Mouse (Mus musculus) liver, postnatal 0 days (tissue): Measurements from ENCODE around the gene Ntm.

Experiments used
- CTCF ChIP-seq: sonication (generic); IDR thresholded peaks from 2 replicates; pipeline ENCODE4 v1.5.1; 2016; ENCODE audit warnings: antibody characterized with exemption, low read depth
- EP300 ChIP-seq: IDR thresholded peaks from 2 replicates; pipeline ENCODE4 v1.6.1; 2016; ENCODE audit warnings: antibody characterized with exemption, low read depth, mild to moderate bottlenecking

DNA sequence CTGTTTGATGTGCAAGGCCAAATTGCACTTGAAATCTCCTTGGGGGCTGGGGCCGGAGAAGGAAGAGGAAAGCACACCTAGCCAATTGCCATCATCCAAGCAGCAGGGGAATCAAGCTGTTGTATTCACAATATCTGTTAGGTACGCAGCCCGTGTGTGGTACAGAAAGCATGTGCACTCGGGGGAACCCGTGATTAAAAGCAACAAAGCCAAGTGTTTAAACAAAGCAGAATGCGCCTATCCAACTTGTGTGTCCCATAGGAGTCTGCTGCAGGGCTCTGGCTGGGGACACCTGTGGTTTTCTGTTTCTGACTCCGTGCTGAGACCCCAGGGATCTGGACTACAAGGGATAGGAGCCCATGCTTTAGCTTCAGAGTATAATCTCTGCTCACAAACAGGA, 428.6 kb downstream of the Ntm start:
- no peak for TF ChIP-seq CTCF
- TF ChIP-seq EP300 = no peak
